Mouse (Mus musculus): ENCODE data around the gene Fat3.

DNA sequence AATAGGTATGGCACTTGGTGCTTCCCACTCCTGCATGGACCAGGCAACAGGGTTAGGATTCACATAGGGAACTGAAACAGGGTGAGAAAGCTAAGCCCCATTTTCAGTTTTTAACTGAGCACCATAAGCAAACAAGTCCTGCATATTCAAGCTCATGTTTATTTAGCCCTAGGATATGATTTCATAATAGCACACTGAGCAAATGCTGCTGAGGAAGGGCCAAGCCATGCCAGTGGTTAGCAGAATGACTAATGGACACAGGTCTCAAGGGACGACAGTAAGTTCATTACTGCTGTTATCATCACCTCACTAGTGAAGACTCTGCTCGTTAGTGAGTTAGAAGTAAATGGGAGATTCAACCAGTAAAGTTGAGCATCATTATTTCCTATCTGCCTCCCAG is 333.0 kb downstream of the Fat3 start:
- no peak for TF ChIP-seq MAFK (IDR thresholded peaks at IDR 0.05; ENCODE audit: insufficient read depth, low read depth, low read length)
- no peak for TF ChIP-seq ZNF384 (IDR thresholded peaks at IDR 0.05; ENCODE audit: low read depth, low read length)
- TF ChIP-seq CHD2 (IDR thresholded peaks at IDR 0.05; ENCODE audit: low read depth, low read length) = no peak

Data from ES-E14 (cell line).